Mouse (Mus musculus): Measurements from ENCODE around the gene Cd5. TPM values are rescaled to one million over a fixed set of nuclear protein-coding genes. Genes with fewer than 3 reads are reported as not detected.

Cd5 gene
- polyA plus RNA-seq, 1 experiment = 0.04 TPM

DNA sequence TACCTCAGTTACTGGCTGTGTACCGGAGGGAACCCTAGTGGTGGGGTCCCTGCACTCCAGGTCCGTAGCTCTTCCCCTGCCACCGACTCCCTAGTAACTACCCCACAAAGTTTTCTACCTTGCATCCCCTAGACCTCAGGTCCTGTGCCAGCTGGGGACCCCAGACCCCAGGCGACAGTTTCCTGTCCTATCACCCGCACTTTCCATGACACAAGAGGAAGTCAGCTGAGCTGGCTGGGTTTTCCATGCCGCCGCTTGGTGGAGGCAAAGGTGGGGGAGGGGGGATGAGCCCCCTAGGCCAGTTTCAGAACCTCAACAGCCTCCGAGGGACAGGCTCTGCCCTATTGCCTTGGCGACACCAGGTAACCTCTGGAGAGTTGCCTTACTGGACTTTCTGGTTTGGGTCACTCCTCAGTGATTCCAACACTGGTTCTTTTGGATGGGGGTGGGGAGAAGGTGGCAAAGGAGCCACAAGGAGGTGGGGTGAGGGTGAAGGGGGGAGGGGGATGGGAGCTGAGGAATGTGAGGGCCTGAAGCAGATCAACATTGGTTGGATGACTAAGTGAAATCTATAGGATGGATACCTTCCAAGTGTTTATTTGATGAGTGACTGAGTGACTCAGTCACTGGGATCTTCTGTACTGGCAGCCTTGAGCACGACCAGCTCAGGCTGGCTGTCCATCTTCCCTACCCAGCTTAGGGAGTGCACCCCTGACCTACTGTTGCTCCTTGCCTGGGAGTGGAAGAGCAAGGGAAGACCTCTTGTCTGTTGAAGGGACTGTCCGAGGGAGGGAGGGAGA lies 2.0 kb upstream of the Cd5 start:
- Histone ChIP-seq H3K4me3 (ENCODE audit: insufficient read depth, poor library complexity, severe bottlenecking) (no peak overlapping the region), H3K36me3 (ENCODE audit: control insufficient read depth, insufficient read depth) (no peaks in the 10 kb centered on the region), H3K79me3 (ENCODE audit: low read depth) (no peaks in the 10 kb centered on the region), H3K27me3 (ENCODE audit: control insufficient read depth, insufficient read depth, insufficient read length) (no peaks in the 10 kb centered on the region), H3ac (ENCODE audit: control insufficient read depth, insufficient read length, low read depth) (no peak overlapping the region), H3K79me2 (ENCODE audit: control insufficient read depth, insufficient read depth) (no peaks in the 10 kb centered on the region)
- TF ChIP-seq MYOG (IDR thresholded peaks at IDR 0.05; ENCODE audit: control insufficient read depth, extremely low read depth, insufficient read length) (no peak), CTCF (IDR thresholded peaks at IDR 0.05; ENCODE audit: control insufficient read depth, insufficient read depth, insufficient read length) (no peak), FOSL1 (IDR thresholded peaks at IDR 0.05; ENCODE audit: insufficient read depth, low read length, poor library complexity, severe bottlenecking) (peak; percentile 77), USF1 (IDR thresholded peaks at IDR 0.05; ENCODE audit: low read depth) (no peak), MAX (IDR thresholded peaks at IDR 0.05) (no peak), MYOD1 (IDR thresholded peaks at IDR 0.05; ENCODE audit: control insufficient read depth, insufficient read length, low read depth) (no peak)

DNA sequence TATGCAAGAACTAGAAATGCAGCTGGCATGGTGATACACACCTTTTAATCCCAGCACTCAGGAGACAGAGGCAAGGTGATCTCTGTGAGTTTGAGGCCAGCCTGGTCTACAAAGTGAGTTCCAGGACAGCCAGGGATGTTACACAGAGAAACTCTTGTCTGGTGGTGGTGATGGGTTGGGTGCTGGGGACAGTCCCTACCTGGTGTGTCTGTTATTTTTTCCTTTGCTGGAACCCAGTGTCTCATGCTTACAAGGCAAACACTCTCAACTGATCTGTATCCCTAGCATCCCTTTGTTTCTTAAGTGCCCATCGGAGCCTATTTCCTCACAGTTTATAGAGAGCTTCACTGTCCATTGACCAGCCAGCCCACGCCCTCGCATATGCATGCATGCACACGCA lies 1.1 kb upstream of the Cd5 start:
- Histone ChIP-seq H3ac (ENCODE audit: control insufficient read depth, insufficient read length, low read depth) (no peak overlapping the region), H3K79me2 (ENCODE audit: control insufficient read depth, insufficient read depth) (no peaks in the 10 kb centered on the region), H3K79me3 (ENCODE audit: low read depth) (no peaks in the 10 kb centered on the region), H3K4me3 (ENCODE audit: insufficient read depth, poor library complexity, severe bottlenecking) (no peak overlapping the region), H3K27me3 (ENCODE audit: control insufficient read depth, insufficient read depth, insufficient read length) (no peaks in the 10 kb centered on the region), H3K36me3 (ENCODE audit: control insufficient read depth, insufficient read depth) (no peaks in the 10 kb centered on the region)
- TF ChIP-seq CEBPB (IDR thresholded peaks at IDR 0.05; ENCODE audit: low read depth) = no peak
- no peak for TF ChIP-seq USF1 (IDR thresholded peaks at IDR 0.05; ENCODE audit: low read depth)
- TF ChIP-seq FOSL1 (IDR thresholded peaks at IDR 0.05; ENCODE audit: insufficient read depth, low read length, poor library complexity, severe bottlenecking) = no peak
- TF ChIP-seq CTCF (IDR thresholded peaks at IDR 0.05; ENCODE audit: control insufficient read depth, insufficient read depth, insufficient read length) = no peak
- TF ChIP-seq MYOD1 (IDR thresholded peaks at IDR 0.05; ENCODE audit: control insufficient read depth, insufficient read length, low read depth) = no peak
- no peak for TF ChIP-seq MYOG (IDR thresholded peaks at IDR 0.05; ENCODE audit: control insufficient read depth, extremely low read depth, insufficient read length)
- TF ChIP-seq MAX (IDR thresholded peaks at IDR 0.05) = no peak

DNA sequence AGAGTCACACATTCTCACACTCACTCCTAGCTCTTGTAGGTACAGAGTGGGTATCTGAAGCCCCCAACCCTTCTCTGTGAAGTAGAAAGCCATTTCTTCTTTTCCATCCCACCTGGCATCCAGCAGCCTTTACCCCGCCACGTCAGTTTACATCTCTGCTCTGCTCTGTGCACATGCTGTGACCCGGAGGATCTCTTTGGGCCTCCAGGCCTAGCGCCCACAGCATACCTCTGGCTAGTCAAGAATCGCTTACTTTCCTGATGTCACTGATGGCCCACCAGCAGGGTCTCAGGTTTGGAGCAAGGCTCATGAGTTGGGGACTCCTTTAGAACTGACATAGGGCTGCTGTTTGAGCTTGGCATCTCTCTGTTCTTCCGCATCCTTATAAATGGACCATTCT lies 764 bp downstream of the Cd5 start:
- no peak for TF ChIP-seq MAX (IDR thresholded peaks at IDR 0.05)
- TF ChIP-seq CEBPB (IDR thresholded peaks at IDR 0.05; ENCODE audit: low read depth) = no peak
- TF ChIP-seq MYOG (IDR thresholded peaks at IDR 0.05; ENCODE audit: control insufficient read depth, extremely low read depth, insufficient read length) = no peak
- no peak for TF ChIP-seq MYOD1 (IDR thresholded peaks at IDR 0.05; ENCODE audit: control insufficient read depth, insufficient read length, low read depth)
- H3K79me3 ChIP-seq (ENCODE audit: low read depth) = no peaks in the 10 kb centered on the region
- no peaks in the 10 kb centered on the region for H3K27me3 ChIP-seq (ENCODE audit: control insufficient read depth, insufficient read depth, insufficient read length)
- H3K4me3 ChIP-seq (ENCODE audit: insufficient read depth, poor library complexity, severe bottlenecking) = no peak overlapping the region
- no peaks in the 10 kb centered on the region for H3K36me3 ChIP-seq (ENCODE audit: control insufficient read depth, insufficient read depth)
- H3K79me2 ChIP-seq (ENCODE audit: control insufficient read depth, insufficient read depth) = no peaks in the 10 kb centered on the region
- no peak overlapping the region for H3ac ChIP-seq (ENCODE audit: control insufficient read depth, insufficient read length, low read depth)

DNA sequence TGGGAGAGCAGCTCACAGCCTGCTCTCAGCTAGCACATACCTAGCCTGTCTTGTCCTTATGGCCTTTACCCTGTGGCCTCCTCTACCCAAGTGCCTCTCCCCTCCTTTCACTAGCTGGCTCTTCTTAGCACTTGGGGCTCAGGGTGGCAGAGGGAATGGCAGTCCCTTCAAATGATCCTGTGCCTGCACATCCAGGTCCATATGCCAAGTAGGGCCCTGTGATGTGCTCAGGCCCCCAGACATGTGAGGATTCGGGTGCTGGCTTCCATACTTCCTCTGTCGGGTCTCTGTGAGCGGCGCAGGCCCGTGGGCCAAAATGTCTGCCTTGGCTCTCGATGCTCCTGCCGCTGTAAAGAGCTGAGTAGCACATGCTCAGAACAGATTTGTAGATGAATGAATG lies 2.9 kb downstream of the Cd5 start:
- H3K27me3 ChIP-seq (ENCODE audit: control insufficient read depth, insufficient read depth, insufficient read length) = no peaks in the 10 kb centered on the region
- no peaks in the 10 kb centered on the region for H3K79me3 ChIP-seq (ENCODE audit: low read depth)
- no peaks in the 10 kb centered on the region for H3K36me3 ChIP-seq (ENCODE audit: control insufficient read depth, insufficient read depth)
- H3K4me3 ChIP-seq (ENCODE audit: insufficient read depth, poor library complexity, severe bottlenecking) = no peak overlapping the region
- no peak overlapping the region for H3ac ChIP-seq (ENCODE audit: control insufficient read depth, insufficient read length, low read depth)
- TF ChIP-seq MAX (IDR thresholded peaks at IDR 0.05) (no peak), MYOD1 (IDR thresholded peaks at IDR 0.05; ENCODE audit: control insufficient read depth, insufficient read length, low read depth) (no peak), USF1 (IDR thresholded peaks at IDR 0.05; ENCODE audit: low read depth) (no peak), MYOG (IDR thresholded peaks at IDR 0.05; ENCODE audit: control insufficient read depth, extremely low read depth, insufficient read length) (no peak), CTCF (IDR thresholded peaks at IDR 0.05; ENCODE audit: control insufficient read depth, insufficient read depth, insufficient read length) (no peak), CEBPB (IDR thresholded peaks at IDR 0.05; ENCODE audit: low read depth) (no peak), FOSL1 (IDR thresholded peaks at IDR 0.05; ENCODE audit: insufficient read depth, low read length, poor library complexity, severe bottlenecking) (no peak)
- H3K79me2 ChIP-seq (ENCODE audit: control insufficient read depth, insufficient read depth) = no peaks in the 10 kb centered on the region

DNA sequence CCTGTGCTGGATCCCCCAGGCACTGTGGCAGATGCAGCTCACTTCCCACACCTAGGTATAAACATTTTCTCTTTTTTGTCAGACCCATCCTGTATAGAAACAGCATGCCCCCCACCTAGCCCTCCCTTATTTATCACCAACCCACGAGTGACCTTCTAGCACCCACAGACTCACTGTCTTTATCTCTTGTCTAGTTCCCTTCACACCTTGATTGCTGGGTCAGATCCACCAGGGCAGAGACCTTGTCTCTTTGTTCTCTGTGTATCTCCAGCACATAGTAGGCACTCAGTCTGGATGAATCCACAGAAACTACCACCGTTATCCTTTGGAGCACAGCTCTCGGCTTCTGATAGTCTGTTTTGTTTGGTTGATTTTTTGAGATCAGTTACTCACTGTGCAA lies 3.7 kb downstream of the Cd5 start:
- Histone ChIP-seq H3K79me2 (ENCODE audit: control insufficient read depth, insufficient read depth) (no peaks in the 10 kb centered on the region), H3K79me3 (ENCODE audit: low read depth) (no peaks in the 10 kb centered on the region), H3ac (ENCODE audit: control insufficient read depth, insufficient read length, low read depth) (no peak overlapping the region), H3K36me3 (ENCODE audit: control insufficient read depth, insufficient read depth) (no peaks in the 10 kb centered on the region), H3K4me3 (ENCODE audit: insufficient read depth, poor library complexity, severe bottlenecking) (no peak overlapping the region), H3K27me3 (ENCODE audit: control insufficient read depth, insufficient read depth, insufficient read length) (no peaks in the 10 kb centered on the region)
- TF ChIP-seq CEBPB (IDR thresholded peaks at IDR 0.05; ENCODE audit: low read depth) (no peak), USF1 (IDR thresholded peaks at IDR 0.05; ENCODE audit: low read depth) (no peak), MYOD1 (IDR thresholded peaks at IDR 0.05; ENCODE audit: control insufficient read depth, insufficient read length, low read depth) (no peak)

DNA sequence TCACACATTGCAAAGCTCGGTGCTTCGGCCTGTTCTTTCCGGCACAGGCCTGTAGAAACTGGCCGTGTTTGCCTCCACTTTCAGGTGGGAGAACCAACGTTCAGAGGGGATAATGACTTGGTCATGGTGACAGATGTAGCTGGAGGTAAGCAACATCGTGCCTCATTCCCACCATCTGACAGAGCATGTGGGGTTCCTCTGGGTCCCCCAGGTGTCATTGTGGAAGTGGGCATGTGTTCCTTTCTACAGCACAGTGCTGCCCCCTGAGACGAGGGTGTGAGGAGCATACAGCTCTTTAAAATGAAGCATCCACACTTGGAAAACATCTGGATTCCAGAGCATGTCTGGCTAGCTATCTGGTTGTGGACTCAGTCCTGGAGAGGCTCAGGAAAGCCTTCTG lies 4.2 kb downstream of the Cd5 start:
- Histone ChIP-seq H3K79me2 (ENCODE audit: control insufficient read depth, insufficient read depth) (no peaks in the 10 kb centered on the region), H3K36me3 (ENCODE audit: control insufficient read depth, insufficient read depth) (no peaks in the 10 kb centered on the region), H3K27me3 (ENCODE audit: control insufficient read depth, insufficient read depth, insufficient read length) (no peaks in the 10 kb centered on the region), H3K4me3 (ENCODE audit: insufficient read depth, poor library complexity, severe bottlenecking) (no peak overlapping the region), H3ac (ENCODE audit: control insufficient read depth, insufficient read length, low read depth) (no peak overlapping the region), H3K79me3 (ENCODE audit: low read depth) (no peaks in the 10 kb centered on the region)
- TF ChIP-seq USF1 (IDR thresholded peaks at IDR 0.05; ENCODE audit: low read depth) = no peak
- TF ChIP-seq FOSL1 (IDR thresholded peaks at IDR 0.05; ENCODE audit: insufficient read depth, low read length, poor library complexity, severe bottlenecking) = no peak
- no peak for TF ChIP-seq CTCF (IDR thresholded peaks at IDR 0.05; ENCODE audit: control insufficient read depth, insufficient read depth, insufficient read length)
- TF ChIP-seq MAX (IDR thresholded peaks at IDR 0.05) = no peak
- TF ChIP-seq MYOD1 (IDR thresholded peaks at IDR 0.05; ENCODE audit: control insufficient read depth, insufficient read length, low read depth) = no peak
- TF ChIP-seq MYOG (IDR thresholded peaks at IDR 0.05; ENCODE audit: control insufficient read depth, extremely low read depth, insufficient read length) = no peak
- TF ChIP-seq CEBPB (IDR thresholded peaks at IDR 0.05; ENCODE audit: low read depth) = no peak

Data from C2C12 (cell line).